Mouse (Mus musculus) bone marrow, adult 2 months (tissue): ENCODE results near the gene Rap2a.

Source experiments
- CTCF ChIP-seq: fragments of 200-500 bp; IDR thresholded peaks from 2 replicates; pipeline ENCODE4 v1.5.1; 2011; ENCODE audit warnings: low read length, control low read depth; ENCODE audit not compliant: control insufficient read depth, insufficient read depth
- POLR2A ChIP-seq: fragments of 200-500 bp; IDR thresholded peaks from 2 replicates; pipeline ENCODE4 v1.6.1; 2011; ENCODE audit warnings: low read depth, mild to moderate bottlenecking, control low read depth, low read length, borderline replicate concordance; ENCODE audit not compliant: control insufficient read depth

DNA sequence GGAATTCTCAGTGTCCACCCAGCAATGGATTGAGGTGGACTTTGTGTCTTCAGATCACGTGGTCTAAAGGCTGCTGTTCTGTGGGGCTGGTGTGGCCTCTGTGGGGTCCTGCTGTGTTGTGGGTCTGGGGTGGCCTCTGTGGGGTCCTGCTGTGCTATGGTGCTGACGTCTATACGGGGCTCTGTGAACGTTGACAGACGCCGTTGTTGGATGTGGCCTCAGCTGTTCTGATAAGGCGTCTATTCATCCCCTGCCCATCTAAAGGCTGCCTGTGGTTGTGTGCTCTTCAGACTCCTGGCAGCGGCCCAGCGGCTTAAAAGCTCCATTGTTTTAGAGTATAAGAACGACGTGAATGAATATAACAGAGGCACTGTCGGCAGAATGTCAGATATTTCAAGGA is 29.3 kb downstream of the Rap2a start:
- TF ChIP-seq CTCF = no peak
- TF ChIP-seq POLR2A = no peak
